Mouse (Mus musculus): ENCODE data around the gene Nkd2. TPM values are rescaled to one million over a fixed set of nuclear protein-coding genes. Genes with fewer than 3 reads are reported as not detected.
A peak's percentile ranks its signal among the peaks of the same experiment; 100 is the strongest.

The Nkd2 gene
- polyA plus RNA-seq, 1 experiment from 2014 or later = 4.1 TPM

GRCm38 (mm10) chr13:73769916-73770682, 77.3 kb downstream of the Nkd2 start:
- Histone ChIP-seq H3K4me1 (replicated peaks) (peaks cover 55% of the 10 kb centered on the region), H3K4me3 (replicated peaks) (no peak overlapping the region), H3K4me2 (replicated peaks) (peak overlapping the region; percentile 46), H3K9ac (no peak overlapping the region), H3K27me3 (replicated peaks) (no peaks in the 10 kb centered on the region), H3K27ac (peak overlapping the region; percentile 86), H3K9me3 (no peaks in the 10 kb centered on the region), H3K36me3 (no peaks in the 10 kb centered on the region)
- peak; percentile 94 for ATAC-seq
- 44% methylated on average over 4 of the region's 4 CpGs for WGBS

Other genes with a start within 250 kb of the Nkd2 start
- gene Clptm1l, start 243.6 kb downstream of the Nkd2 start, polyA plus RNA-seq (2015; fragmentation: Nextera tagmentation; extraction: Ambion mirVana) = 137 and 164 TPM in 2 replicates
- 5.1 and 5.7 TPM in 2 replicates for gene Tert, start 220.7 kb downstream of the Nkd2 start, polyA plus RNA-seq (2015; fragmentation: Nextera tagmentation; extraction: Ambion mirVana)
- not detected in 2 replicates for gene Slc6a18, start 169.6 kb downstream of the Nkd2 start, polyA plus RNA-seq (2015; fragmentation: Nextera tagmentation; extraction: Ambion mirVana)
- 10.4 and 13.2 TPM in 2 replicates for gene Slc6a19, start 142.8 kb downstream of the Nkd2 start, polyA plus RNA-seq (2015; fragmentation: Nextera tagmentation; extraction: Ambion mirVana)
- gene Slc12a7, start 114.5 kb downstream of the Nkd2 start, polyA plus RNA-seq (2015; fragmentation: Nextera tagmentation; extraction: Ambion mirVana) = 25.3 and 27.4 TPM in 2 replicates
- gene Trip13, start 90.2 kb upstream of the Nkd2 start, polyA plus RNA-seq (2015; fragmentation: Nextera tagmentation; extraction: Ambion mirVana) = 36.8 and 41.3 TPM in 2 replicates
- gene Brd9, start 90.2 kb upstream of the Nkd2 start, polyA plus RNA-seq (2015; fragmentation: Nextera tagmentation; extraction: Ambion mirVana) = 34.7 and 37.6 TPM in 2 replicates
- not detected in 2 replicates for gene Zdhhc11, start 116.2 kb upstream of the Nkd2 start, polyA plus RNA-seq (2015; fragmentation: Nextera tagmentation; extraction: Ambion mirVana)
- gene Tppp, start 161.8 kb upstream of the Nkd2 start, polyA plus RNA-seq (2015; fragmentation: Nextera tagmentation; extraction: Ambion mirVana) = 2.1 and 2.3 TPM in 2 replicates
- gene Cep72, start 214.7 kb upstream of the Nkd2 start, polyA plus RNA-seq (2015; fragmentation: Nextera tagmentation; extraction: Ambion mirVana) = 14.1 and 15.2 TPM in 2 replicates